ENCODE assay signal across 21 mouse cellular contexts in the genomic region with DNA sequence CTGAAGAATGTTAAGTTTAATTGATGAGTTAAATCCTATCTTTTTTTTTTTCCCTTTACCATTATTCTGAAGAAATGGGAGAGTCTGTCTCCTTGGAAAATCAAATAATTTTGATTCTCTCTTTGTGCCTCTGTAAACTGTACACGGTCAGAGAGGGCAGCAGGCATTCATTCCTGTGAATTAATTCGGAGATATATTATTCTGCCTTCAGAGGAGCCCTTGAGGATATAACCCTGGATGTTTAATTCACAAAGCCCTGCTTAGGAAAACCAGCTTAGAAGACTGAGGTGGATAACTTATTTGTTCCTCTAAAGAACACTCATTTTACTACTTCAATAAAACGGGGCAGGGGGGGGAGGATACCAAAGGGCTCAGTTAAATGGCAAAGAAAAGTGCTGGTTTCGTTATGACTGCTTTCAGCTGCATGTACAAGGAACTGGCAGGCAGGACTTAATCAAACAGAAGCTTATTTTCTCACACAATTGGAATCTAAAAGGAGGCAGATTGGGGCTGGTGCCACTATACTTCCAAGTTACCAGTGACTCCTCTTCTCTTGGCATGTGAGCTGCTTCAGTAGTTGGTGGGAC.
A peak's percentile ranks its signal among the peaks of the same experiment; 100 is the strongest.
DNase-seq lines count a peak whose midpoint lies in the region; ATAC-seq and TF ChIP-seq lines count a peak whose summit lies in the region.
"Had no signal": no experiment of that assay in that cellular context is flagged by ENCODE, and none has a peak within 500 bp of the region (broad histone marks: within the 10 kb centered on the region; RNA-seq: fewer than 3 reads in every experiment).

No protein-coding gene starts in this region.

- no peak for TF ChIP-seq POLR2A in brain, embryonic 14.5 days (IDR thresholded peaks at IDR 0.05; ENCODE audit: borderline replicate concordance, extremely low read depth, insufficient read depth, insufficient read length, poor library complexity, severe bottlenecking)

- no peaks in the 10 kb centered on the region for H3K27me3 ChIP-seq in forebrain, embryonic 14.5 days (replicated peaks; ENCODE audit: control insufficient read depth, insufficient read depth, low read length)
- H3K27me3 ChIP-seq in forebrain, embryonic 15.5 days, result no peaks in the 10 kb centered on the region
- no peaks in the 10 kb centered on the region for H3K27me3 ChIP-seq in midbrain, embryonic 14.5 days (ENCODE audit: control insufficient read depth, insufficient read depth, low read length)
- H3K27me3 ChIP-seq in embryonic facial prominence, embryonic 10.5 days (replicated peaks; ENCODE audit: low read depth, poor library complexity, severe bottlenecking), result no peaks in the 10 kb centered on the region
- H3K27me3 ChIP-seq: embryonic facial prominence, embryonic 12.5 days; forebrain, embryonic 13.5 days; heart, embryonic 15.5 days had no signal

- intact Hi-C loops in heart, postnatal 25 days (cut with DNase I), result no loop called here

- no peak overlapping the region for H3K9ac ChIP-seq in forebrain, embryonic 14.5 days (ENCODE audit: low read length)
- H3K9ac ChIP-seq in forebrain, embryonic 15.5 days (replicated peaks), result no peak overlapping the region
- H3K9ac ChIP-seq in midbrain, embryonic 14.5 days (replicated peaks; ENCODE audit: low read length), result no peak overlapping the region
- H3K9ac ChIP-seq: embryonic facial prominence, embryonic 12.5 days; forebrain, embryonic 13.5 days; heart, embryonic 15.5 days; hindbrain, embryonic 14.5 days had no signal

- H3K36me3 ChIP-seq in forebrain, embryonic 14.5 days (ENCODE audit: control insufficient read depth, insufficient read depth, low read length), result no peaks in the 10 kb centered on the region
- H3K36me3 ChIP-seq in forebrain, embryonic 15.5 days, result no peaks in the 10 kb centered on the region
- H3K36me3 ChIP-seq in midbrain, embryonic 14.5 days (ENCODE audit: control insufficient read depth, insufficient read depth, low read length), result no peaks in the 10 kb centered on the region
- no peaks in the 10 kb centered on the region for H3K36me3 ChIP-seq in embryonic facial prominence, embryonic 10.5 days (replicated peaks)
- H3K36me3 ChIP-seq: embryonic facial prominence, embryonic 12.5 days; heart, embryonic 15.5 days; hindbrain, embryonic 10.5 days had no signal

- 17% methylated on average over 4 of the region's 4 CpGs for WGBS in forebrain, embryonic 14.5 days
- 11% methylated on average over 4 of the region's 4 CpGs for WGBS in forebrain, embryonic 15.5 days
- WGBS in midbrain, embryonic 14.5 days, result 38% methylated on average over 4 of the region's 4 CpGs
- WGBS in embryonic facial prominence, embryonic 10.5 days, result 54% methylated on average over 4 of the region's 4 CpGs

- peak; percentile 9 for DNase-seq in forebrain, embryonic 14.5 days (ENCODE audit: low spot score)
- DNase-seq in CD4-positive, CD25-positive, alpha-beta regulatory T cell, adult 2 months (ENCODE audit: low read depth, low spot score), result peak; percentile 15
- DNase-seq in brain, embryonic 14.5 days (ENCODE audit: low read depth), result peak; percentile 43
- DNase-seq in midbrain, embryonic 14.5 days, result peak; percentile 44
- DNase-seq in embryonic facial prominence, embryonic 10.5 days (ENCODE audit: low spot score), result no peak
- DNase-seq in heart, postnatal 25 days (ENCODE audit: low spot score), result no peak
- DNase-seq in kidney, postnatal 36 days, result no peak
- DNase-seq: adrenal gland, postnatal 14 days; cerebellum, adult 2 months; cerebellum, postnatal 10 days; gastrocnemius, postnatal 14 days; heart, adult 2 months; heart, postnatal 14 days had no signal

- no peaks in the 10 kb centered on the region for H3K9me3 ChIP-seq in forebrain, embryonic 14.5 days (replicated peaks; ENCODE audit: control insufficient read depth, low read length)
- no peaks in the 10 kb centered on the region for H3K9me3 ChIP-seq in forebrain, embryonic 15.5 days
- no peaks in the 10 kb centered on the region for H3K9me3 ChIP-seq in midbrain, embryonic 14.5 days (ENCODE audit: control insufficient read depth, low read length)
- no peaks in the 10 kb centered on the region for H3K9me3 ChIP-seq in embryonic facial prominence, embryonic 10.5 days
- H3K9me3 ChIP-seq: embryonic facial prominence, embryonic 12.5 days; forebrain, embryonic 13.5 days; heart, embryonic 15.5 days; hindbrain, embryonic 10.5 days had no signal

- H3K27ac ChIP-seq in forebrain, embryonic 14.5 days (ENCODE audit: low read depth, low read length), result no peak overlapping the region
- H3K27ac ChIP-seq in forebrain, embryonic 15.5 days (replicated peaks), result no peak overlapping the region
- no peak overlapping the region for H3K27ac ChIP-seq in midbrain, embryonic 14.5 days (replicated peaks; ENCODE audit: low read depth, low read length)
- H3K27ac ChIP-seq in embryonic facial prominence, embryonic 10.5 days (replicated peaks), result no peak overlapping the region
- H3K27ac ChIP-seq: embryonic facial prominence, embryonic 12.5 days; forebrain, embryonic 13.5 days; heart, adult 2 months; heart, embryonic 15.5 days; hindbrain, embryonic 10.5 days; hindbrain, embryonic 14.5 days had no signal

- ATAC-seq in forebrain, embryonic 14.5 days, result no peak
- no peak for ATAC-seq in forebrain, embryonic 15.5 days (replicated peaks)
- ATAC-seq in midbrain, embryonic 14.5 days (ENCODE audit: low FRiP score, low TSS enrichment), result 0 out of 2 replicates have a peak, but pooled peaks have one; percentile 50
- ATAC-seq: forebrain, embryonic 13.5 days; intestine, postnatal 0 days had no signal

- no peak overlapping the region for H3K4me3 ChIP-seq in forebrain, embryonic 14.5 days (ENCODE audit: low read depth, low read length)
- no peak overlapping the region for H3K4me3 ChIP-seq in forebrain, embryonic 15.5 days
- no peak overlapping the region for H3K4me3 ChIP-seq in midbrain, embryonic 14.5 days (replicated peaks; ENCODE audit: low read depth, low read length)
- H3K4me3 ChIP-seq in embryonic facial prominence, embryonic 10.5 days, result no peak overlapping the region
- H3K4me3 ChIP-seq: embryonic facial prominence, embryonic 12.5 days; forebrain, embryonic 13.5 days; heart, adult 2 months; heart, embryonic 15.5 days; hindbrain, embryonic 10.5 days had no signal

- H3K4me1 ChIP-seq in forebrain, embryonic 14.5 days (ENCODE audit: control insufficient read depth, insufficient read depth, low read length), result no peaks in the 10 kb centered on the region
- peaks cover 4% of the 10 kb centered on the region; the same call in 1 of the 2 replicates for H3K4me1 ChIP-seq in forebrain, embryonic 15.5 days
- H3K4me1 ChIP-seq in midbrain, embryonic 14.5 days (ENCODE audit: control insufficient read depth, insufficient read depth, low read length), result 0 out of 2 replicates have a peak, but pooled peaks cover 4% of the 10 kb centered on the region
- H3K4me1 ChIP-seq in embryonic facial prominence, embryonic 10.5 days, result peaks cover 15% of the 10 kb centered on the region; the same call in 1 of the 2 replicates
- H3K4me1 ChIP-seq: embryonic facial prominence, embryonic 12.5 days; heart, embryonic 15.5 days; hindbrain, embryonic 10.5 days had no signal

- H3K4me2 ChIP-seq in forebrain, embryonic 14.5 days (ENCODE audit: low read length), result no peak overlapping the region
- H3K4me2 ChIP-seq in forebrain, embryonic 15.5 days (replicated peaks), result no peak overlapping the region
- no peak overlapping the region for H3K4me2 ChIP-seq in midbrain, embryonic 14.5 days (ENCODE audit: low read length)
- H3K4me2 ChIP-seq: embryonic facial prominence, embryonic 12.5 days; forebrain, embryonic 13.5 days; heart, embryonic 11.5 days; heart, embryonic 15.5 days; hindbrain, embryonic 14.5 days had no signal

- no peak for TF ChIP-seq CTCF in brain, embryonic 14.5 days (IDR thresholded peaks at IDR 0.05; ENCODE audit: borderline replicate concordance, extremely low read depth, insufficient read depth, insufficient read length)

Comparison
In these comparisons a context has a peak if more than half of its experiments do, and no peak if none do; other contexts are left out.
1. DNase-seq: peak in forebrain, embryonic 14.5 days (single experiment), CD4-positive, CD25-positive, alpha-beta regulatory T cell, adult 2 months (single experiment), brain, embryonic 14.5 days (single experiment) and midbrain, embryonic 14.5 days (single experiment); none in embryonic facial prominence, embryonic 10.5 days (single experiment), heart, postnatal 25 days (single experiment) and kidney, postnatal 36 days (0 of 2).